Mouse (Mus musculus) lung, postnatal 4 days (tissue): ENCODE results near the gene Rasal1.

ENCODE experiments used
- DNase-seq, 2 experiments: peaks; one replicate each; pipeline ENCODE4 v3.0.0; 2021

Gene Rasal1

DNA sequence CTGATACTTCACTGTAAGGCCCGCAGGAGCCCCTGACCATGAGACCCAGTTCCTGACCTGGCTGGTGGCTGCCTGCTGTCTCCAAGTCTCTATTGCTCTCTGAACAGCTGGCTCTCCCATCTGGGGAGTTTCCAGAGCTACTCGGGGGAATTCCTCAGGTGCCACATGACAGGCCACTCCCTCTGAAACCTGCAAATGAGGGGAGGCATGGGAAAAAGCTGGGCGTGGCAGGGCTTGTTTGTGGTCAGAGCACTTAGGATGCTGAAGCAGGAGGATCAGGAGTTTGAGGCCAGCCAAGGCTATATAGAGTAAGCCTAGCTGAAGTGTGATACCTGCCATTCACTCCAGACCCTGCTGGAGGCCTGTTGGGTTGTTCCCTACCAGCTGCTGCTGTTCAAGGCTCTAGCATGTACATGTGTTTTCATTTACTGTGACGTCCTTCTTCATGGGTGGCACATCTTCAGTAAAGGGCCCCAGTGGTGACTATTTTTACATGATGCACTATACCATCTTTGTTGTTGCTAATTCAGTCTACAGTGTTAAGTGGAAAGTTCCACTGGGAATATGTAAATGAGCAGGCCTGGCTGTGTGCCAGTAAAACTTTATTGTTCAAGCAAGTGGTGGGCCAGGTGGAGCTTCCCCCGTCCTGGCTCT is 26.3 kb upstream of the Rasal1 start:
- no peak for DNase-seq

DNA sequence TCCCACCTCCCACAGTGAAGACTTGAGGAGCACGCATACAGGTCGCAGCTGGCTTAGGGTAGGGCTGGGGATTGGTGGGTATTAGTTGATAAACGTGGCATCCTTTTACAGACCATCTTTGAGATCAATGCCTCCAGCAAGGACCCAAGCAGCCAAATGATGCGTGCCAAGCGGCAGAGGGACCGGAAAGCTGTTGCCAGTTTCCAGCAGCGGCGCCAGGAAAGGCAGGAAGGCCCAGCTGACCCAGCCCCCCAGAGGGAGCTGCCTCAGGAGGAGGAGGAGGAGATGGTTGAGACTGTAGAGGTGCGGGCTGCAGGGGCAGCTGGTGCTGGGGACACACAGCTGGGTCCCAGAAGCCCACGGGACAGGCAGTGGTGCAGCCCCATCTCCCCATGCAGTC is 24.2 kb upstream of the Rasal1 start:
- DNase-seq = no peak

DNA sequence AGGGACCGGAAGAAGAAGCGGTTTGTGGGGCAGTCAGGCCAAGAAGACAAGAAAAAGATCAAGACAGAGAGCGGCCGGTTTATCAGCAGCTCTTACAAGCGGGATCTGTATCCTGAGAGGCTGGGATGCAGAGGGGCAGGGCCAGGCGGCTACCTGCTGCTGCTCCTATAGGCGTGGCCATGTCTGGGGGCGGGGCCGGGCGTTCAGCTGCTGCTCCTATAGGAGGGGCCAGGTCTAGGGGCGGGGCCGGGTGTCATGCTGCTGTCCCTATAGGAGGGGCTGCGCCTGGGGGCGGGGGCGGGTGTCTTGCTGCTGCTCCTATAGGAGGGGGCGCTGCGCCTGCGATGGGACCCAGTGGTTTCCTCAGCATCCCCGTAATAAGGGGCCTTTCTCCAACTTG is 22.2 kb upstream of the Rasal1 start:
- DNase-seq = peak; percentile 48 to 54

DNA sequence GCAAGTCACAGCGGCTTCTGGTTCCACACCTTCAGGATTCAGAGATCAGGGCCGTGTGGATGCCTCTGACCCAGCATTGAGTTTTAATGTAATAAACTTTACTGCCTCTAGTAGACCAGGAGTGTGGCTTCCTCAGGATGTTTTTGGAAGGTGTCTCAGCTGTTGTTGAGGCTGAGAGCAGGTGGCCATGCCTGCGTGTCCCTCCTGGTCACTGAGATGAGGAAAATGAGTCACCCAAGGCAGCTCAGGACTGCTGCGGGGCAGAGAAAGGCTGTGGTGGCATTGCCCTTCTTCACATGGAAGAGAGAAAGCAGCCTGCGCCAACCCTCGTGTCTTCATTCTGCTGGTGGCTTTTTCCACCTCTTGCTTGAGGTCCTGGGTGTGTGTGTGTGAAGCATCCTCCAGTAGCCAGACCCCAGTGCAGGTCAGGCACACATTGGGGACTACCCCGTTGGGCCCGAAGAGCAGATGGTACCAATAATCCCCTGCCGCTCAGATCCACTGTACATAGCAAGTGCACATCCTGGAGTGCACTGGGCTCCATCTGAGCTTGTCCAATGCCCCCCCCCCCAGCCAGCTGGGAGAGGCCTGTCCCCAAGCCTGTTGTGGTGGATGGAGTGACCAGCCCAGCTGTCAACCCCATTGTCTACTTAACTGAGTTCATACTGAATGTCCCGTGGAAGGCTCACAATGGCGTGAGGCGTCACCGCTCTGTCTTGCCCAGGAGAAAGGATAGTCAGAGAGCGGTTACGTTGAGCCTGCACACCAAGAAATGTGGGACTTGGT is 20.9 kb upstream of the Rasal1 start:
- no peak for DNase-seq

DNA sequence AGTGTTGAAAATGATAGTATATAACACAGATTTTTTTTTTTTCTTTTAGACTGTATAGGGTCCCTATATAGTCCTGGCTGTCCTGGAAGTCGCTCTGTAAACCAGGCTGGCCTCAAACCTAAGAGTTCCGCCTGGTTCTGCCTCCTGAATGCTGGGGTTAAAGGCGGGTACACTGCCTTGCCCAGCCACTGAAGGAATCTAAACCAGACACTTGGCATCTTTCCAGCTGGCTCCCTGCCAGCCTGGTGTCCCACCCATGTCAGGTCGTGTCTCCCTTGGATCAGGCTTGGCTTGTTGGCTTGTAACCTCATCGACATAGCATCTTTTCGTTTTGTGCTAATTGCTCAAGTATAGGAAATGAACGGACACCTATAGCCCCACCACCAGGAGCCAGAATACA is 20.0 kb upstream of the Rasal1 start:
- peak in 1 of 2 experiments; percentile 32 for DNase-seq

DNA sequence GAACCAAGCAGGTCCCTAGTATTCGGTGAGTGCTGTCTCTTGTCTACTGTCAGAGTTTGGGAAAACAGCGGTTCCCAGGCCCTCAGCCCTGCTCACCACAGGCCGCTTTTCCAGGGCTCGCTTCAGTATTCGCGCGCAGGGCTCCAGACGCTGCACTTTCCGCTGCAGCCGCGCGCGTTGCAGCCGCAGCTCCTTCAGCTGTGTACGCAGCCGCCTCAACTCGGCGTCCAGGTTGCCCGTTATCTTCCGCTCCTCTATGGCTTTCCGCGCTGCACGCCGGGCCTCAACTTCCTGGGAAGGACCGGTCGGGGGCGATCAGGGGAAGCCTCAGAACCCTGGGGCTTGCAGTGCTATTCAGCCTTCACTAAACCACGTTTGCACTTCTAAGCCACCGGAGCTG is 17.5 kb upstream of the Rasal1 start:
- no peak for DNase-seq

DNA sequence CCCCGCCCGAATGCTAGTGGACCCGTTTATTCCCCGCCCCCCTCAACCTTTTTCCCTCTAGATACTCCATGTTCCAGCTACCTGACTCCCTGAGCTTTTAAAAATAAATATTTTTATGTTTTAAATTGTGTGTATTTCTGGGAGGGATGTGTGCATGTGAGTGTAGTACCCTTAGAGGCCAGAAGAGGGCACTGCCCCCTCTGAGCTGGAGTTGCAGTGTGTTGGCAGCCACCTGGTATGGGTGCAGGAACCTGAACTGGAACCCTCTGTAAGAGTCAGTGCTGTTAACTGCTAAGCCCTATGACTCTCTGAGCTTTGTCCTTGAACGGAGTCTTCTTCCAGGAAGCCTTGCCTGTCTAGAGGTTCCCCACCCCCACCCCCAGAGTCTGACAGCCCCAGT is 16.7 kb upstream of the Rasal1 start:
- DNase-seq = no peak

DNA sequence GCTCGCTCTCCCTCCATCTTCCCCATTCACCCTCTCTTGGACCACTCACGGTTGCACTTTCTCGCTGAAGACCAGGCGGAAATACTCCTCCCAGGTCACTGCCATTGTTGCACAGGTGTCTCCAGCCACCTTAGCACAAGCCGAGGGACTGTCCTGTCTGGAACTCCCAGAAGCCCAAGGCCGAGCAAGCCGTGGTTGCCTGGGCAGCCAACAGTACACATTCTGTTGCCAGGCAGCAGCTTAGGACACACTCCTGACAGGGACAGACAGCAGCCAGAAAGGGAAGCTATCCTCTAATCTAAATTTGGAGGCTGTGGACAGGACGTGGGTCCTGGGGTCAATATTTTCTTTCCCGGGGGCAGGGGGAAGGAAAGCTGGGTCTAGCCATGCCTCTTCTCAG is 14.5 kb upstream of the Rasal1 start, which contains the start of gene Cfap73:
Cfap73 (minus strand) TSS at position 105 of the 400 bp plus-strand sequence.
- no peak for DNase-seq

DNA sequence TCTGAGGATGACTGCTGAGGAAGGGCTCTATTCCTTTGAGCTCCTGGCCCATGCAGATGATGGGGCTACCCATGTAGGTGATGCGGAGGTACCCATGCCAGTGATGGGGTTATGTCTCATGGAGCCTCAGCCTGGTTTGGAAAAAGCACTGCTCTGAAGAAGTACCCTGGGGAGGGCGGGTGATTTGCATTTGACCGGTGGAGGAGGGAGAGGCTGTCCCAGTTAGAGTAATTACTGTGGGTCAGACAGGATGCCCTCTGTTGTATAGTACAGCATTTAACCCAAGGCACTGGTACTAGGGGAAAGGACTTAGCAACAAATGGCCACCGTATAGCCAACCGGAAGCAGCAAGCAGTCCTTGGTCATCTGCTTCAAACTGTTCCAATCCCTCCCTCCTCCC is 13.8 kb upstream of the Rasal1 start:
- no peak for DNase-seq

DNA sequence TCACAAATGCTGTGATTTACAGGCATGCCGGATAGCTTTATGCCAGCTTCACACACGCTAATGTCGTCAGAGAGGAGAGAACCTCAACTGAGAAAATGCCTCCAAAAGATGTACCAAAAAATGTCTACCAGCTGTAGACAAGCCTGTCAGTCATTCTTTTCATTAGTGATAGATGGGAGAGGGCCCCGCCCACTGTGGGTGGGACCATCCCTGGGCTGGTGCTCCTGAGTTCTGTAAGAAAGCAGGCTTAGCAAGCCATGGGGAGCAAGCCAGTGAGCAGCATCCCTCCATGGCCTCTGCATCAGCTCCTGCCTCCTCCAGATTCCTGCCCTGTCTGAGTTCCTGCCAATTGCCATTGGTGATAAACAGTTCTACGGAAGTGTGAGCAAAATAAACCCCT is 13.0 kb upstream of the Rasal1 start:
- no peak for DNase-seq

DNA sequence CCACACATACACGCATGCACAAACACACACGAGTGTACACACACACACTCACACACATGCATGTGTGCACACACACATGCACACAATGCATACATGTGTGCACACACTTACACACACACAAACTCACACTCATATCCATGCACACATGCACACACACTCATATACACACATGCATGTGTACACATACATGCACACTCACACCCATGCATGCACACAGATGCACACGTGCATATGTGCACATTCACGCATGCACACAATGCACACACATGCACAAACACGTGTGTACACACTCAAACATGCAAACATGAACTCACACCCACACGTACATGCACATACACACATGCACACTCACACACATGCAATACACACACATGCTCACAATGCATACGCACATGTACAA is 8.5 kb upstream of the Rasal1 start:
- DNase-seq = no peak

DNA sequence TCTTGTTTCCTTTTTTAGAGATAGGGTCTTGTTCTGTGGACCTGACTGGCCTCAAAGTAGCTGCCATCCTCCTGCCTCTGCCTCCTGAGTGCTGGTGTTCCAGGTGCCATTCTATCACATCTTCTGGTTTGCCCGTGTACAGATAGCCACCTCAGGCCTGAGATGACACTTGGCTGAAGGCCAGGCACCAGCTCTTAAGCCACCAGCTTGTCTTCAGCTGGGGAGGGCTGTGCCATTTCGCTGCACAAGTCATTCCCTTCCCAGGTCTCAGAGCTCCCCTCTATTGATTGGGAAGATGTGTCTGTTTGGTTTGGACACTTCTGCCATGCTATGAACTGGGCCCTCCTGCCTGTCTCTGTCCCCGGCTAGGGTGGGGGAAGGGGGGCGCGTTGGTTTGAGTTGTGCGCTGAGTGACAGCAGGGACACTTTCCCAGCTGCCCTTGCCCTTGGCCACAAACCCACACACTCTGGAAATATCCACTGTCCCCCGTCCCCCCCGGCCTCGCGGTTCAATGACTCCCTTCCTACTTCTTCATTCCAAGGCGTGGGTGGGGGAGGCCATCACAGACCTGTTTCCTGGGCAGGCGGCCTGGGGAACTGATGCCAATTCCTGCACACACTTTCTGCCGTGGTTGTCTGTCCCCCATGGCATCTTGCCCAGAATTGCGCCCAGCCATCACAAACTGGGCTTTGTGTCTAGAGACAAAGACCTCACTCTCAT is 5.1 kb upstream of the Rasal1 start:
- no peak for DNase-seq

DNA sequence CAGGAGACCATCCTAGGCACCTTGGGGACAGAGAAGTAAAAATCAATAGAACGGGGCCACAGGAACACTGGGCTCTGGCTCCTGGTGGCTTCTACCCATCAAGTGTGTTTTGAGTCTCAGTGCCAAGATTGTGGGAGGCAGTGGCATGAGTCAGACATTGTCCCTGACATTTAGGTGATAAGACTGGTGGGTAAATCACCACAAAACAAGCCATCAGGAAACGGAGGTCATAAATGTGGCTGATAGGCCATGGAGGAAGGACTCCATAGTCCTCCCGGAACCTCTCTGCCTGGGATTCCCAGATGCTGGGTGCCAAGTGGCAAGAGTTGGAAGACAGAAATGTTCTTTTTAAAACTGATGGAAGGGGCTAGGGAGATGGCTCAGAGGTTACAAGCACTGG is 4.4 kb upstream of the Rasal1 start:
- no peak for DNase-seq

DNA sequence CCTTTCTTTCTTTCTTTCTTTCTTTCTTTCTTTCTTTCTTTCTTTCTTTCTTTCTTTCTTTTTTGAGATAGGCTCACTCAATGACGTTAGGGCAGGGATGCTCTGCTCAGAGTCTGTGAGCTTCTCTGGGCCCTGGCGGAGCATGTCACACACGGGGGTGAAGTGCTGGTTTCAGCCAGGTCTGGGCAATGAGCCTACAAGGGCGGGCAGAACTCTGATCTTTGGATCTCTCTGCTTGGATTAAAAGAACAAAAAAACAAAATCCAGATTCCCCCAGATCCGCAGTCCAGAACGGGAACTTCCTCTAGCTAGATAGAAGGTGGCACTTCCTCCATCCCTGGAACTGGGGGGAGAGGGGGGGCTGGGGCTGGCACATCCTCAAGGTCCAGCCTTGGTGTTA is 2.8 kb upstream of the Rasal1 start:
- DNase-seq = no peak

DNA sequence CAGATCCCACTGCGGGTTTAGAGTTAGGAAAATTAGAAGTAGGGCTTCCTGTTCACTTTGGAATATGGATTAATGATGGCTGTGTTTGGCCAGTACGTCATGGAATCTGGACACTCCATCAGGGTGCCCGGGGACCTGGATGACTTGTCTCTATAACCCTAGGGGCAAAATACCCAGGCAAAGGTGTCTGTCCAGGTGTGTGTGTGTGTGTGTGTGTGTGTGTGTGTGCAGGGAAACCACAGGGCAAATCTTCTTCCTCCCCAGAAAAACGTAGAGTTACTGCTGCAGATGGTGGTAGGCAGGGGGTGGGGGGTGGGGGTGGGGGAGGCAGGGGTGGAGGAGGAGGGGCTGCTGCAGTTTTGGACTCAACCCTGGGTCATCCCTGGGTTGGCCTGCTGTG is 1.3 kb upstream of the Rasal1 start:
- no peak for DNase-seq

DNA sequence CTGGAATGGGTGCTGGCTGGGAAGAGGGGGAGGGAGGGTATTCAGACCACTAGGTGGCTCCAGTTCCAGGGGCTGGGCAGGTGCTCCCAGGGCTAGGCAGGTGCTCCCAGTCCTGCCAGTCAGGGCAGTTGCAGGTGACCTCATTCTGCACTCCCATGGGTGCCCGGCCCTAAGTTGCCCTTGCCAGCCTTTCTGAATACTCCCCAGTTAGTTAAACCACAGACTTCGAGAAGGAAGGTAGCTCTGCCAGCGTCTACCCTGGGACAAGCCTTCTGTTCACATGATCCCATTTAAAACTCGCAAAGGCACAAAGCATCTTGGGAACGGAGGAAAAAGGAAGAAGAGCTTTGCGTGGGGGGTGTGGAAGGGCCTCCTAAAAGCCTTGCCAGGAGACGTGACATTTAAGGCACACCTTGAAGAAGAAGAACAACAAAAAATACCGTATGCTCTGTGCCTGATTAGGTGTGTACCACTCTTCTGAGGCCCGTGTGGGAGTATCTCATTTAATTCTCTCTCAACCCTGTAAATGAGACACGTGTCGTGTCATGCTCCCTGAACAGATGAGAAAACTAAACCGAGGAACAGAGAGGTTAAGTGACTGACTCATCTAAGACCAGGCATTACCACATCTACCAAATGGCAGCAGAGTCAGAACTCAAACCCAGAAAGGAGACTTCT is 659 bp upstream of the Rasal1 start:
- DNase-seq = no peak

DNA sequence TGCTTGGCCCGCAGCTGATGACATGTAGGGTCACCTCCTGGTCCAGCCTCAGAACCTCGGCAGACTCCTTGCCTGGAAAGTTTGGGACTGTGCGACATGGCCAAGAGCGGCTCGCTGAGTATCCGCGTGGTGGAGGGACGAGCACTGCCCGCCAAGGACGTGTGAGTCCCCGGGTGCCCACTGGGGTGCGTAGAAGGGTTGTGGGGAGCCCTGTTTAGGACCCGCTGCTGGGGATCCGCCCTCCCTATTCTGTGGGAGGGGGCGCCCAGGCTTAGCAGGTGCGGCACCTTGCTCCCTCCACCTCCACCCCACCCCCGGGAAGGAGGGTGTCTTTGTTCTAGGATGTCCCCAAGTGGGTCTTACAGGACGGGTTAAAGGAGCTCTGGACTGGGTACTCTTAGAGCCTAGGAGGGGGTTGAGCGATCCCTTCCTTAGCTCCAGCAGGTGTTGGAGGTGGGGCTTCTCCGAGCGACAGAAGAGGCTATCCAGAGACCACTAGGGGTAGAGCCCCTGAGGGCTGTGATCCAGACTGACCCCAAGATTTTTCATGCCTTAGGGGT is 842 bp downstream of the Rasal1 start:
- DNase-seq = no peak

DNA sequence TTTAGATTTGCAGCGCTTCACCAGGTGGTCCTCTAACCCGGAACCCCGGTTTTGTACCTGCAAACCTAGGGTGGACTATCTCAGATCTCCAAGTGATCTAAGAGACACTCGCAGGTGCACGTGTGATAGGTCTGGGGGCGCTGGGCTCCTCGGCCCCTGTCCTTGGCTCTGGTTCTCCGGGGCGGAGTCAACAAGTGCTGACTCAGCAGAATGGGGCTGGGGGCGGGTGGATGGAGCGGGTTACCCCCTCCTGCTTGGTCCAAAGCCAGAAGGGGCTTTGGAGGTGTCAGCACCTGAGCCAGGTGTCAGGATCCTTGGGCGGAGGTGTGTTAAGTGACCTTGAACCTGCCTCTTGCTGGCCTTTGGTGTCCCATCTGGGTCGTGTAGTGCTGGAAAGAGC is 1.3 kb downstream of the Rasal1 start:
- DNase-seq = no peak

DNA sequence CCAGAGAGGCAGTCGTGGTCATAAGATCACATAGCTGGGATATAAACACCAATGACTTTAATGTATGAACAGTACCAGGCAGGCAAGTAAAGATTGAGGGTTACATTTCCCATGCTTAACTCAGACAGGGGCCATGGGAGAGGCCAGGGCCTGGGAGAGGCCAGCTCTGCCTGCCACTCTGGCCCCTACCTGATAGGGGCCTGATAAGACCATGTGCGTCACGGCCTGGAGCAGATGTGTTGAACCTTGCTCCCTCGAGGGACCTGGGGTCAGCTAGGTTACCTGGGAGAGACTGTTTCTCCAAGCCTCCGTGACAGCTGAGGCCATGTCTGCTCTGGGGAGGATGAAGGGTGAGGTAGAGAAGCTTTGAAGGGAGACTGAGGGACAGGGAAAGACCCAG is 2.6 kb downstream of the Rasal1 start:
- DNase-seq = no peak

DNA sequence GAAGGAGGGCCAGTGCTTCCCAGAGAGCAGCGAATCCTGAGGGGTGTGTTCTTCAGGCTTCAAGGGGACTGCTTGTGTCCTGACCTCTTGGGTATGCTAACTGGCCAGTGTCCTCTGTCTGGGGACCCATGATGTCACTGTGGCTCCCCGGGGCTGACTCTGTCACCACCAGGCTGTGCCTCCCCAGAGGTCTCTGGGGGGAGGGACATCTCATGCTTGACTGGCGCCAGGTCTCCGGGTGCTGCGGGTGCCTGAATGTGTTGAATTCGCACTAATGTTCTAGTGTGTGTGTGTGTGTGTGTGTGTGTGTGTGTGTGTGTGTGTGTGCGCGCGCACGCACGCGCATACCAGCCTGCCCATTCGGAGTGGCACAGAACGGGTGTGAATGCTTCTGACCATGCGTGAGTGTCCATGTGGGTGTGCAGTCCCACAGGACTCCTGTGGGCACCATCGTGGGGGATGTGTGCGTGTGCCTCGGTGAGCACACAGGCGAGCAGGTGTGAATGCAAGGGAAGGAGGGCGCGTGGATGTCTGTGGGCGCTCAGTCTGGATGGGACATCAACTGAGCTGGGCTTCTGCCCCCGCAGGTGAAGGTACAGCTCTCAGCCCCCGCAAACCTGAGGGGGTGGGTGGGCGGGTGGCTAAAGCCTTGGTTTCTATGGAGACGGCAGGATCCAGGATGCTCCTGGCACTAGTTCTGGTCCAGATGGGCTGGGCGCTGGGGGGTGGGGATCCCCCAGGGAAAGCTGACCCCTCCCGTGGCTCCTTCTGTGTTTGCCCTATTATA is 4.5 kb downstream of the Rasal1 start:
- DNase-seq = no peak

DNA sequence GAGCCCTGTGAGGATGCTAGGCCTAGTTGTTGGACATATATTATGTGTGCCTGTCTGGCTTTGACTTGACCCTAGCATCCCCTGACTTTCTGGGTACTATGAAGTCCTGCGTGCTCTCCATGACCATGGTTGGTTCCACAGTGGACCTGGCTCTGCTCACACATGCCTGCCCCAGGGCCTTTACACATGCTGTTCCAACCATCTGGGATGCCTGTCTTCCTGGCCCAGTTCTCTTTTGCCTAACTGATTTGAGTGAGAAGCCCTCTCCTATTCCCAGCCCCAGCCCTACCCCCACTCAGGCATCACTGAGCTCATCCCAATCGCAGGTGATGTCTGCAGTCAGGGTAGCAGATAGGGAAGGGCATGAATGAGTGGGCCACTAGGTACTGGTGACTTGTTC is 5.3 kb downstream of the Rasal1 start:
- no peak for DNase-seq

DNA sequence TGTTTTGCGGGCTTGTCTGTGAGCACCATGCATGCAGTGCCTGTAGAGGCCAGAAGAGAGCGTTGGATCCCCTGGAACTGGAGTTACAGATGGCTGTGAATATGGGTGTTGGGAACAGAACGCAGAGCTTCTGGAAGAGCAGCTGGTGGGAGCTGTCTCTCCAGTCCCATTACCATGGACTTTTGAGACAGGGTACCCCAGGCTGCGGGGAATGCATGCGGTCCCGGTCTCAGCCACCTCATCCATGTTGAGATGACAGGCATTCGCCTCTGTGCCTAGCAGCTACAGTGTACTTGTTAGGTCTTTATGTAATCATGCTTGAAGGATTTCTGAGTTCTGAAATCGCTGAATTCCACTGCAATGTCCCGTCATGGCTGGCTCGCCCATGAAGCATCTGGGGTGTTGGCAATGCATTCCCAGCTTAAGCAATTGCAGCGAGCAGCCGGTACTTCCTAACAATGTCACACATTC is 7.7 kb downstream of the Rasal1 start:
- peak; percentile 42 to 83 for DNase-seq
